Mouse (Mus musculus) CH12.LX (cell line): ENCODE data around the gene Cacna1c. TPM values are rescaled to one million over a fixed set of nuclear protein-coding genes. Genes with fewer than 3 reads are reported as not detected.

Experiments used
- DNase-seq: peaks from one replicate; pipeline ENCODE4 v3.0.0-alpha.2; 2013; ENCODE audit errors: extremely low read depth
- H3K27ac ChIP-seq: 2 replicates; pipeline ENCODE4 v1.5.1; 2012; ENCODE audit warnings: low read depth, mild to moderate bottlenecking, control low read depth, moderate library complexity; ENCODE audit not compliant: insufficient read depth
- H3K27me3 ChIP-seq: replicated peaks from 2 replicates; pipeline ENCODE3; 2012; ENCODE audit warnings: inconsistent platforms
- H3K36me3 ChIP-seq, 2 experiments: replicated peaks in 1 of 2; 2 replicates each; pipeline versions ENCODE3 to v1.6.1; 2012; ENCODE audit warnings: inconsistent platforms in 1 of 2, low read length in 1 of 2, mild to moderate bottlenecking in 1 of 2, mixed read lengths in 1 of 2, moderate library complexity in 1 of 2; ENCODE audit not compliant: control insufficient read depth in 1 of 2, insufficient read depth in 1 of 2
- H3K4me1 ChIP-seq, 2 experiments: 2 replicates each; pipeline ENCODE4 v1.6.1; 2012; ENCODE audit warnings: inconsistent platforms in 1 of 2, moderate library complexity in 1 of 2; ENCODE audit not compliant: insufficient read depth in 2 of 2, control insufficient read depth in 1 of 2
- H3K4me2 ChIP-seq: 2 replicates; pipeline ENCODE4 v1.6.1; 2012; ENCODE audit warnings: low read depth, mild to moderate bottlenecking, control low read depth; ENCODE audit not compliant: poor library complexity, insufficient read depth, severe bottlenecking
- H3K4me3 ChIP-seq, 3 experiments: fragments of 150-350 bp in 1 of 3; sonication (generic) in 1 of 3; replicated peaks in 1 of 3; 2 replicates each; pipeline versions ENCODE3 to v1.5.1; 2011 to 2012; ENCODE audit warnings: low read depth in 2 of 3, low read length in 2 of 3, mild to moderate bottlenecking in 2 of 3, moderate library complexity in 2 of 3, control low read depth in 1 of 3, improper control_type of control experiment in 1 of 3, inconsistent platforms in 1 of 3, mixed read lengths in 1 of 3; ENCODE audit not compliant: poor library complexity in 1 of 3
- H3K79me2 ChIP-seq: replicated peaks from 2 replicates; pipeline ENCODE4 v1.6.1; 2012; ENCODE audit warnings: mild to moderate bottlenecking, moderate library complexity; ENCODE audit not compliant: control insufficient read depth, poor library complexity, insufficient read depth, severe bottlenecking; ENCODE audit errors: extremely low read depth
- H3K9ac ChIP-seq: 2 replicates; pipeline ENCODE4 v1.6.1; 2012; ENCODE audit warnings: low read depth, mild to moderate bottlenecking, control low read depth, moderate library complexity; ENCODE audit not compliant: insufficient read depth
- H3K9me3 ChIP-seq: replicated peaks from 2 replicates; pipeline ENCODE3; 2012; ENCODE audit warnings: low read length, inconsistent platforms, mixed read lengths
- BHLHE40 ChIP-seq: IDR thresholded peaks from 2 replicates; pipeline ENCODE4 v1.6.1; 2011; ENCODE audit warnings: mild to moderate bottlenecking, low read depth, low read length, improper control_type of control experiment
- CHD2 ChIP-seq: IDR thresholded peaks from 2 replicates; pipeline ENCODE4 v1.6.1; 2011; ENCODE audit warnings: low read length, improper control_type of control experiment
- CTCF ChIP-seq, 2 experiments: IDR thresholded peaks in 1 of 2; conservative IDR thresholded peaks in 1 of 2; 2 replicates each; pipeline ENCODE4 v1.5.1; 2011 to 2012; ENCODE audit warnings: low read depth in 2 of 2, low read length in 2 of 2, improper control_type of control experiment in 1 of 2, inconsistent platforms in 1 of 2, mild to moderate bottlenecking in 1 of 2, moderate library complexity in 1 of 2
- E2F4 ChIP-seq: IDR thresholded peaks from 2 replicates; pipeline ENCODE4 v1.6.1; 2011; ENCODE audit warnings: low read depth, low read length, improper control_type of control experiment; ENCODE audit not compliant: insufficient replicate concordance
- ELF1 ChIP-seq: IDR thresholded peaks from 2 replicates; pipeline ENCODE4 v1.6.1; 2014; ENCODE audit warnings: low read depth, mild to moderate bottlenecking, inconsistent platforms, low read length, improper control_type of control experiment
- ETS1 ChIP-seq: conservative IDR thresholded peaks from 2 replicates; pipeline ENCODE4 v1.6.1; 2012; ENCODE audit warnings: low read depth, mild to moderate bottlenecking, inconsistent platforms, low read length, improper control_type of control experiment, moderate library complexity
- GABPA ChIP-seq: IDR thresholded peaks from 2 replicates; pipeline ENCODE4 v1.6.1; 2012; ENCODE audit warnings: low read depth, low read length, improper control_type of control experiment, inconsistent platforms; ENCODE audit not compliant: insufficient replicate concordance
- HCFC1 ChIP-seq: IDR thresholded peaks from 2 replicates; pipeline ENCODE4 v1.6.1; 2012; ENCODE audit warnings: low read depth, mild to moderate bottlenecking, inconsistent platforms, low read length, improper control_type of control experiment
- IRF4 ChIP-seq: IDR thresholded peaks from 2 replicates; pipeline ENCODE4 v1.6.1; 2014; ENCODE audit warnings: low read depth, mild to moderate bottlenecking, inconsistent platforms, low read length, improper control_type of control experiment
- KAT2A ChIP-seq: IDR thresholded peaks from 2 replicates; pipeline ENCODE4 v1.6.1; 2012; ENCODE audit warnings: low read length, improper control_type of control experiment, inconsistent platforms; ENCODE audit not compliant: insufficient replicate concordance
- MAX ChIP-seq: IDR thresholded peaks from 2 replicates; pipeline ENCODE4 v1.6.1; 2011; ENCODE audit warnings: low read length, improper control_type of control experiment
- MAZ ChIP-seq: IDR thresholded peaks from 2 replicates; pipeline ENCODE4 v1.6.1; 2012; ENCODE audit warnings: low read depth, mild to moderate bottlenecking, inconsistent platforms, low read length, improper control_type of control experiment, moderate library complexity
- MEF2A ChIP-seq: IDR thresholded peaks from 2 replicates; pipeline ENCODE4 v1.6.1; 2014; ENCODE audit warnings: low read depth, mild to moderate bottlenecking, inconsistent platforms, low read length, improper control_type of control experiment, borderline replicate concordance
- NELFE ChIP-seq: IDR thresholded peaks from 2 replicates; pipeline ENCODE4 v1.6.1; 2011; ENCODE audit warnings: low read depth, low read length, improper control_type of control experiment
- NRF1 ChIP-seq: IDR thresholded peaks from 2 replicates; pipeline ENCODE4 v1.6.1; 2014; ENCODE audit warnings: low read depth, mild to moderate bottlenecking, inconsistent platforms, low read length, improper control_type of control experiment, moderate library complexity
- POLR2A ChIP-seq: IDR thresholded peaks from 2 replicates; pipeline ENCODE4 v1.6.1; 2011; ENCODE audit warnings: low read depth, mild to moderate bottlenecking, improper control_type of control experiment, low read length
- POLR2AphosphoS2 ChIP-seq: IDR thresholded peaks from 2 replicates; pipeline ENCODE4 v1.6.1; 2011; ENCODE audit warnings: low read depth, low read length, improper control_type of control experiment
- RCOR1 ChIP-seq: conservative IDR thresholded peaks from 2 replicates; pipeline ENCODE4 v1.6.1; 2012; ENCODE audit warnings: low read depth, mild to moderate bottlenecking, inconsistent platforms, low read length, improper control_type of control experiment
- TBP ChIP-seq: conservative IDR thresholded peaks from 2 replicates; pipeline ENCODE4 v1.6.1; 2011; ENCODE audit warnings: low read depth, low read length, improper control_type of control experiment
- USF1 ChIP-seq: IDR thresholded peaks from 2 replicates; pipeline ENCODE4 v1.6.1; 2014; ENCODE audit warnings: low read depth, mild to moderate bottlenecking, inconsistent platforms, low read length, improper control_type of control experiment
- USF2 ChIP-seq: conservative IDR thresholded peaks from 2 replicates; pipeline ENCODE4 v1.6.1; 2011; ENCODE audit warnings: low read depth, low read length, improper control_type of control experiment
- ZKSCAN1 ChIP-seq: IDR thresholded peaks from 2 replicates; pipeline ENCODE4 v1.6.1; 2012; ENCODE audit warnings: low read depth, inconsistent platforms, low read length, improper control_type of control experiment, borderline replicate concordance
- ZNF384 ChIP-seq: IDR thresholded peaks from 2 replicates; pipeline ENCODE4 v1.6.1; 2012; ENCODE audit warnings: low read depth, low read length, improper control_type of control experiment, inconsistent platforms
- dilution Hi-C: fragments of 300-500 bp; cut with MboI; formaldehyde crosslinking; loops from 2 replicates; pipeline ENCODE4 v1.14.3; 2020; ENCODE audit warnings: low sequenced_read_pairs; ENCODE audit not compliant: extremely low pct_unique_long_range_greater_than_20kb, extremely low pct_ligation_motif_present
- in situ Hi-C: fragments of 300-500 bp; cut with MboI; formaldehyde crosslinking; loops from 3 replicates; pipeline ENCODE4 v1.14.3; 2019; ENCODE audit warnings: low sequenced_read_pairs, low pct_ligation_motif_present, low pct_unique_long_range_greater_than_20kb, mixed read lengths
- polyA plus RNA-seq: library from polyadenylated mRNA; unstranded; fragments of >175 nt; gene quantifications from 2 replicates; pipeline ENCODE4 v1.2.1, GENCODE M21; 2012; ENCODE audit warnings: low read depth; ENCODE audit not compliant: insufficient read length
- total RNA-seq, 2 experiments: library from RNA; depleted of rRNA; stranded (reverse); fragments of 300-350 nt in 1 of 2; fragments of >200 nt in 1 of 2; gene quantifications; 2 replicates each; pipeline ENCODE4 v1.2.3; 2012 to 2014

Gene Cacna1c
- total and polyA plus RNA-seq, 3 experiments: 0.04 TPM; not detected in 2

DNA sequence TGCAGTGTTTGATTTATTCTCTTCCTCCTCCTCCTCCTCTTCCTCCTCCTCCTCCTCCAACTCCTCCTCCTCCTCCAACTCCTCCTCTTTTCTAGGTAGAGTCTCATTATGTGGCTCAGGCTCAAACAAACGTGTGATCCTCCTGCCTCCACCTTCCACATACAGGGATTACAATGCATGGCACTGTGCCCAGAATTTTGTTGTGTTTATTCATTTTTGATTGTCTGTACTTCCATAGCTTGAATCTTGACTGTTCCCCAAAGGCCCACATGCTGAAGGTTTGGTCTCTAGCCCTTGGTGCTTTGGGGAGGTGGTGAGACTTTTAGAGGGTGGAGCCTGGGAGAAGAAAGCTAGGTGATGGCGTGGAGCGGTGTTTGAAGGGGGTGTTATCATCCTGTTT is 383.7 kb downstream of the Cacna1c start:
- dilution Hi-C loops: no loop called here
- H3K36me3 ChIP-seq: no peaks in the 10 kb centered on the region
- H3K27me3 ChIP-seq: peaks cover 74% of the 10 kb centered on the region
- H3K4me2 ChIP-seq: no peak overlapping the region
- no peak for TF ChIP-seq USF2
- no peak for TF ChIP-seq NELFE
- TF ChIP-seq POLR2A: no peak
- no peak for TF ChIP-seq USF1
- no peak for TF ChIP-seq MAX
- no peak for TF ChIP-seq RCOR1
- TF ChIP-seq KAT2A: no peak
- no peak for TF ChIP-seq ETS1
- no peak for TF ChIP-seq ZNF384
- no peak for TF ChIP-seq ZKSCAN1
- no peak overlapping the region for H3K9ac ChIP-seq
- in situ Hi-C loops: no loop called here
- H3K4me1 ChIP-seq: no peaks in the 10 kb centered on the region
- no peak overlapping the region for H3K4me3 ChIP-seq
- H3K79me2 ChIP-seq: no peaks in the 10 kb centered on the region
- H3K27ac ChIP-seq: no peak overlapping the region
- H3K9me3 ChIP-seq: no peaks in the 10 kb centered on the region
- no peak for DNase-seq

DNA sequence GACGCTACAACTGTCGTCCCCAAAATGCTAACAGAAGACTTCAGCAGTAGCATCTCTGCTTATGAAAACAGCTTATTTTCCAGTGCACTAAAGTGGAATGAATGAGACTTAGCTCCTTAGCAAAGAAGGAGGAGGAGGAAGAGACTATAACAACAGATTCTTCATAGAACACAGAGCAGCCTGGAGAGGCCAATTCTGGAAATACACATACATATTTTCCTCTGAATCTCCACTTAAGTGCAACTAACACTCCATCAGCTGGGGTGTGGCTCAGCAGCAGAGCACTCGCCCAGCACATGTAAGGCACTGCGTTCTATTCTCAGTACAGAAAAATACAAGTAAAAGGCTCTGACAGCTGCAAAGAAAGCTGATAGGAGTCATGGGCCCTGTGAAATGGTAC is 384.2 kb downstream of the Cacna1c start:
- Histone ChIP-seq H3K4me2 (no peak overlapping the region), H3K9ac (no peak overlapping the region), H3K4me3 (no peak overlapping the region), H3K36me3 (no peaks in the 10 kb centered on the region), H3K27me3 (peaks cover 76% of the 10 kb centered on the region), H3K4me1 (no peaks in the 10 kb centered on the region), H3K9me3 (no peaks in the 10 kb centered on the region), H3K79me2 (no peaks in the 10 kb centered on the region), H3K27ac (no peak overlapping the region)
- no peak for DNase-seq
- in situ Hi-C loops: no loop called here
- dilution Hi-C loops: no loop called here
- TF ChIP-seq HCFC1: no peak
- no peak for TF ChIP-seq KAT2A
- no peak for TF ChIP-seq CHD2
- no peak for TF ChIP-seq IRF4
- TF ChIP-seq BHLHE40: no peak
- no peak for TF ChIP-seq E2F4
- no peak for TF ChIP-seq NRF1
- no peak for TF ChIP-seq MAZ
- no peak for TF ChIP-seq GABPA
- no peak for TF ChIP-seq POLR2A
- TF ChIP-seq POLR2AphosphoS2: no peak
- TF ChIP-seq MAX: no peak
- TF ChIP-seq TBP: no peak
- TF ChIP-seq USF1: no peak
- no peak for TF ChIP-seq CTCF (conservative IDR thresholded peaks at IDR 0.05 in 1 of 2, IDR thresholded peaks at IDR 0.05 in 1 of 2; ENCODE audit: low read depth in 2 of 2, low read length in 2 of 2)
- TF ChIP-seq MEF2A: no peak
- TF ChIP-seq ETS1: no peak
- TF ChIP-seq ZNF384: no peak
- no peak for TF ChIP-seq ELF1
